Mouse (Mus musculus) neural tube, embryonic 15.5 days (tissue): ENCODE data around the gene Kcnh2. TPM values are rescaled to one million over a fixed set of nuclear protein-coding genes. Genes with fewer than 3 reads are reported as not detected.

Experiments
- ATAC-seq: fragments of 200-750 bp; cut with Nextera tagmentation; 2 replicates; pipeline ENCODE4 v1.8.0; 2017; ENCODE audit warnings: mild to moderate bottlenecking, moderate TSS enrichment, moderate library complexity; ENCODE audit not compliant: low FRiP score
- H3K27ac ChIP-seq: fragments of 300-500 bp; sonication (generic); replicated peaks from 2 replicates; pipeline ENCODE4 v1.5.1; 2015; ENCODE audit warnings: mild to moderate bottlenecking, inconsistent platforms
- H3K27me3 ChIP-seq: fragments of 300-500 bp; sonication (generic); replicated peaks from 2 replicates; pipeline ENCODE4 v1.6.1; 2015; ENCODE audit warnings: inconsistent platforms
- H3K36me3 ChIP-seq: fragments of 300-500 bp; sonication (generic); 2 replicates; pipeline ENCODE4 v1.6.1; 2015; ENCODE audit warnings: inconsistent platforms
- H3K4me1 ChIP-seq: fragments of 300-500 bp; sonication (generic); 2 replicates; pipeline ENCODE4 v1.6.1; 2015; ENCODE audit warnings: inconsistent platforms
- H3K4me2 ChIP-seq: fragments of 300-500 bp; sonication (generic); 2 replicates; pipeline ENCODE4 v1.6.1; 2015; ENCODE audit warnings: inconsistent platforms, mild to moderate bottlenecking, moderate library complexity
- H3K4me3 ChIP-seq: fragments of 300-500 bp; sonication (generic); replicated peaks from 2 replicates; pipeline ENCODE4 v1.5.1; 2015; ENCODE audit warnings: mild to moderate bottlenecking, inconsistent platforms
- H3K9ac ChIP-seq: fragments of 300-500 bp; sonication (generic); replicated peaks from 2 replicates; pipeline ENCODE4 v1.6.1; 2015; ENCODE audit warnings: mild to moderate bottlenecking, inconsistent platforms
- H3K9me3 ChIP-seq: fragments of 300-500 bp; sonication (generic); replicated peaks from 2 replicates; pipeline ENCODE4 v1.6.1; 2016; ENCODE audit warnings: inconsistent platforms
- WGBS: fragments of 180-500 bp; shearing (Covaris S2); methylation state at CpG from one replicate; pipeline ENCODE4 v1.1.7; 2015; ENCODE audit warnings: mixed read lengths; 5-methylcytosine and 5-hydroxymethylcytosine counted together
- polyA plus RNA-seq: library from polyadenylated mRNA; unstranded; fragments of >200 nt; fragmentation: Nextera tagmentation; extraction: Ambion mirVana; gene quantifications from 2 replicates; pipeline ENCODE4 v1.2.1, GENCODE M21; 2015

The Kcnh2 gene
- polyA plus RNA-seq, 1 experiment from 2014 or later = 18.2 TPM

- Histone ChIP-seq H3K9ac (no peak overlapping the region), H3K36me3 (no peaks in the 10 kb centered on the region), H3K27ac (no peak overlapping the region), H3K4me3 (no peak overlapping the region), H3K9me3 (no peaks in the 10 kb centered on the region), H3K27me3 (no peaks in the 10 kb centered on the region), H3K4me2 (no peak overlapping the region), H3K4me1 (no peaks in the 10 kb centered on the region)
- ATAC-seq = no peak
- WGBS = 69% methylated on average over 6 of the region's 6 CpGs
These were observed 22.8 kb upstream of the Kcnh2 start for GRCm38 (mm10) chr5:24374216-24374615.

DNA sequence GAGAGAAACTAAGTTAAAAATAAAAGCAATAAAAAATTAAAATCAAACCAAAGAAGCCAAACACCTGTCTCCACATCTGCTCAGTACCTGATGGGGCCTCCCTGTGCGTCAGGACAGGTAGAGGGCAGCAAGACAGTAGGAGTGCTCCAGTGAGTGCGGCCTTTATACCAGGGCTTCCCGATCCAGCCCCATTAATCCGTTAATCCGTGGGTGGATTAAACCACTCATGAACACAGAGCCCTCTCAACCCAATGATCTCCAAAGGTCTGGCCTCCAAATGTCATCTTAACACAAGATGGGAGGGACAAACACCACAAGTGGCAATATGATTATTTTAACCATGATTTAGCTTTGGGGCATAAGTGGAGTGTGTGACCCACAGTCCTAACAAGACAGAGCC is 22.4 kb upstream of the Kcnh2 start:
- Histone ChIP-seq H3K4me3 (no peak overlapping the region), H3K9me3 (no peaks in the 10 kb centered on the region), H3K36me3 (no peaks in the 10 kb centered on the region), H3K27me3 (no peaks in the 10 kb centered on the region), H3K27ac (no peak overlapping the region), H3K9ac (no peak overlapping the region), H3K4me1 (no peaks in the 10 kb centered on the region), H3K4me2 (no peak overlapping the region)
- 75% methylated on average over 5 of the region's 5 CpGs for WGBS
- ATAC-seq = no peak

GRCm38 (mm10) chr5:24369767-24370166 is 18.4 kb upstream of the Kcnh2 start:
- Histone ChIP-seq H3K36me3 (no peaks in the 10 kb centered on the region), H3K9ac (no peak overlapping the region), H3K27me3 (no peaks in the 10 kb centered on the region), H3K4me2 (no peak overlapping the region), H3K4me3 (no peak overlapping the region), H3K9me3 (no peaks in the 10 kb centered on the region), H3K27ac (no peak overlapping the region), H3K4me1 (no peaks in the 10 kb centered on the region)
- ATAC-seq = no peak
- 89% methylated on average over 9 of the region's 9 CpGs for WGBS

DNA sequence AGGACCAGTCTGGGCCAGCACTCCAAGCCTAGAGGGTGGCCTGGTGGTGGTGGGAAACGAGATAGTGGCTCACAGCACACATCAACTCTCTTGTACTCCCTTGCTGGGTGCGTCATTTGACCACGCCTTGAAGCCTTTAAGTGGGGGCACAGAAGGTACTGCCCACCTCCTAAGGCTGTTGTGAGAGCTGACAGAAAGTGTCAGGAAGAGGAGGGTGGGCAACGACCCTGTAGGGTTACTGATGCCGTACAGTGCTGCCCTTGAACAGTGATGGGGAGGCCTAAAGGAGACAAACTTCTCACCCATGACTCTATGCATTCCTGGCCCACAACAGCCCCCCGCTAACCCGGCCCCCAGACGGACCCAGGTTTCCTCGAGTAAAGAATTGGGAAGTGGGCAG is 15.0 kb upstream of the Kcnh2 start:
- no peak overlapping the region for H3K27ac ChIP-seq
- H3K4me2 ChIP-seq = no peak overlapping the region

DNA sequence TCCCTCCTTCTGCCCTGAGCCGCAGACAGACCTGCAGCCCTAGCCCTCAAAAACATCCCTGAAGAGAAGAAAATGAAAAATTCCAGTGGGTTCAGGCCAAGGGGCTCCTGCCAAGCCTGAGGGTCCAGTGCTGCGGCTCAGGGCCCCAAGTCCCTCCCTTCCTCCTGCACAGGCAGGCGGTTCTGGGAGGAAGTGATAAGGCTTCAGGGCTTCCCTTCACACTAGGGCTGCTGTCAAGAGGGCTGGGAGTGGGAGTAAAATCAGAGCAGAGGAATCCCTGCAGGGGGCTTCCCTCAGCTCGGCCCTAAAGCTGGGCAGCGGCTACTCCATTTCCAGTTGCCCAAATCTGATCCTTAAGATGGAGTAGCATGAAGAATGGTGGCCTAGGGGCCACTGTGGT is 14.1 kb upstream of the Kcnh2 start:
- Histone ChIP-seq H3K27ac (no peak overlapping the region), H3K4me1 (peaks cover 5% of the 10 kb centered on the region; the same call in 1 of the 2 replicates), H3K4me2 (no peak overlapping the region), H3K36me3 (no peaks in the 10 kb centered on the region), H3K4me3 (no peak overlapping the region), H3K9ac (no peak overlapping the region), H3K27me3 (no peaks in the 10 kb centered on the region), H3K9me3 (no peaks in the 10 kb centered on the region)
- no peak for ATAC-seq
- 48% methylated on average over 5 of the region's 5 CpGs for WGBS

More for the DNA sequence above, 15.0 kb upstream of the Kcnh2 start:
- Histone ChIP-seq H3K27me3 (no peaks in the 10 kb centered on the region), H3K9me3 (no peaks in the 10 kb centered on the region), H3K4me1 (no peaks in the 10 kb centered on the region), H3K4me3 (no peak overlapping the region), H3K36me3 (no peaks in the 10 kb centered on the region), H3K9ac (no peak overlapping the region)
- ATAC-seq = no peak
- WGBS = 85% methylated on average over 9 of the region's 9 CpGs

- H3K36me3 ChIP-seq = no peaks in the 10 kb centered on the region
- H3K9me3 ChIP-seq = no peaks in the 10 kb centered on the region
- H3K4me2 ChIP-seq = 0 out of 2 replicates have a peak overlapping the region, but pooled peaks have one; percentile 5
- peaks cover 6% of the 10 kb centered on the region; the same call in 1 of the 2 replicates for H3K4me1 ChIP-seq
- peak overlapping the region; percentile 18; the same call in 1 of the 2 replicates for H3K4me3 ChIP-seq
- no peaks in the 10 kb centered on the region for H3K27me3 ChIP-seq
- no peak overlapping the region for H3K9ac ChIP-seq
- no peak for ATAC-seq
- no peak overlapping the region for H3K27ac ChIP-seq
- WGBS = 84% methylated on average over 10 of the region's 10 CpGs
These were observed 13.6 kb upstream of the Kcnh2 start for GRCm38 (mm10) chr5:24364963-24365362.

GRCm38 (mm10) chr5:24364508-24364907 is 13.1 kb upstream of the Kcnh2 start, which contains the start of gene Nos3:
Nos3 (plus strand) TSS chr5:24364810.
- H3K36me3 ChIP-seq = no peaks in the 10 kb centered on the region
- H3K9ac ChIP-seq = no peak within 1 kb of the TSS
- no peak within 1 kb of the TSS for H3K27ac ChIP-seq
- H3K4me1 ChIP-seq = peaks cover 6% of the 10 kb centered on the region; the same call in 1 of the 2 replicates
- H3K27me3 ChIP-seq = no peaks in the 10 kb centered on the region
- H3K4me2 ChIP-seq = 0 out of 2 replicates have a peak within 1 kb of the TSS, but pooled peaks have one; percentile 5
- WGBS = 47% methylated on average over 12 of the region's 12 CpGs
- no peak for ATAC-seq
- peak within 1 kb of the TSS; percentile 18; the same call in 1 of the 2 replicates for H3K4me3 ChIP-seq
- no peaks in the 10 kb centered on the region for H3K9me3 ChIP-seq

DNA sequence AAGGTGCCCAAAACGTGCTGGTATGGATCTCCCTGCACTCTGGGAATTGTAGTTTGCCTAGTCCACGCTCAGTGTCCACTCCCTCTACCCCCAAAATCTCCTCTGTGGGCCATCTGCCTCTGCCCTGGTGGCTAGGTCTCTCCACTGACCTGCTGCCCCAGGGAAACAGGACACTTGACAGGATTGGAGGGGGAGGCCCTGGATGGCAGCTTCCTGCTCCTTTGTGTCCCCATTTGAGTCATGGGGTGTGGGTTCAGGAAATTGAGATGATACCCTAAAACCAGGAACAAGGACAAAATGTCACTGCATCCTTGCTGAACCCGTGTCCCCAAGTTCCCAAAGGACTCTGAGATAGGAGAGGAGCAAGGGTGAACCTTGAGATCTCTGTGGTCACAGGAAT is 12.7 kb upstream of the Kcnh2 start:
- no peak overlapping the region for H3K4me2 ChIP-seq
- H3K27me3 ChIP-seq = no peaks in the 10 kb centered on the region
- ATAC-seq = no peak
- H3K27ac ChIP-seq = no peak overlapping the region
- no peaks in the 10 kb centered on the region for H3K9me3 ChIP-seq
- H3K9ac ChIP-seq = no peak overlapping the region
- no peak overlapping the region for H3K4me3 ChIP-seq
- WGBS = 66% methylated on average over 3 of the region's 3 CpGs
- no peaks in the 10 kb centered on the region for H3K36me3 ChIP-seq
- H3K4me1 ChIP-seq = peaks cover 6% of the 10 kb centered on the region; the same call in 1 of the 2 replicates

GRCm38 (mm10) chr5:24363467-24363866 is 12.1 kb upstream of the Kcnh2 start:
- no peaks in the 10 kb centered on the region for H3K36me3 ChIP-seq
- WGBS = 85% methylated on average over 2 of the region's 2 CpGs

DNA sequence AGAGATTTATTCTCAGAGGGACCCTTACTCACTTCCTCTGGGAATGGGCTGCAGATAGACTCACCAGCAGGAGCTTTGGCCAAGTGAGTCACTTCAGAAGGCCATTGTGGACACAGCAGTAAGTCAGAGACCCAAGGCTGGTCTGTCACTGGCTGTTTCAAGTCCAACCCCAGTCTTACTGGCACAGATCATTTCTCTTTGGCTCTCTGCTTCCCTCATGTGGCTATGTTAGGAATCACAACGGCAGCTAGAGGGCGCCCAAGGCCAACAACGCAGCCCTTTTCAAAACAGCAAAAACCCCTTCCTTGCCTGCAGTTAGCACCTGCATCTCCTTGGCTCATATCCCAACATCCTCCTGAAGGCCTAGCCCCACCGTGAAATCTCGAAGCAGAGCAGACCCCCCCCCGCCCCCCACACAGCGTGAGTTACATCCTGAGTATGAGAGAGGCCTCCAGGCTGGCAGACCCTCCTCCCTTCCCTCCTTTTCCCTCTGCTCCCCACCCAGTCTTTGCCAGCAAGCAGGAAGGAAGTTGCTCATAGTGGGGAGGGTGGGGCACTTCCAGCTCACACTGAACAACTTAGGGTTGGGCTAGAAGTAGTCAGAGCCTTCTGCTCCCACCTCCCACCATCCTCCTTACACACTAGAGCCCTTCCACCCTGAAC is 9.5 kb upstream of the Kcnh2 start:
- no peak overlapping the region for H3K4me2 ChIP-seq
- H3K4me3 ChIP-seq = no peak overlapping the region
- no peaks in the 10 kb centered on the region for H3K27me3 ChIP-seq
- peak; percentile 75 for ATAC-seq
- peaks cover 6% of the 10 kb centered on the region; the same call in 1 of the 2 replicates for H3K4me1 ChIP-seq
- WGBS = 0% methylated on average over 7 of the region's 7 CpGs
- H3K36me3 ChIP-seq = no peaks in the 10 kb centered on the region
- H3K27ac ChIP-seq = peak overlapping the region; percentile 41; the same call in 1 of the 2 replicates
- H3K9me3 ChIP-seq = no peaks in the 10 kb centered on the region
- no peak overlapping the region for H3K9ac ChIP-seq

More at GRCm38 (mm10) chr5:24363467-24363866, 12.1 kb upstream of the Kcnh2 start:
- Histone ChIP-seq H3K4me3 (no peak overlapping the region), H3K27me3 (no peaks in the 10 kb centered on the region), H3K27ac (no peak overlapping the region), H3K9me3 (no peaks in the 10 kb centered on the region), H3K4me1 (peaks cover 6% of the 10 kb centered on the region; the same call in 1 of the 2 replicates), H3K4me2 (no peak overlapping the region), H3K9ac (no peak overlapping the region)
- no peak for ATAC-seq

GRCm38 (mm10) chr5:24357461-24357860 is 6.1 kb upstream of the Kcnh2 start:
- 16% methylated on average over 7 of the region's 7 CpGs for WGBS
- Histone ChIP-seq H3K36me3 (no peaks in the 10 kb centered on the region), H3K9ac (no peak overlapping the region), H3K9me3 (no peaks in the 10 kb centered on the region), H3K4me3 (no peak overlapping the region), H3K4me2 (no peak overlapping the region), H3K27me3 (no peaks in the 10 kb centered on the region), H3K4me1 (peaks cover 21% of the 10 kb centered on the region), H3K27ac (no peak overlapping the region)
- no peak for ATAC-seq

DNA sequence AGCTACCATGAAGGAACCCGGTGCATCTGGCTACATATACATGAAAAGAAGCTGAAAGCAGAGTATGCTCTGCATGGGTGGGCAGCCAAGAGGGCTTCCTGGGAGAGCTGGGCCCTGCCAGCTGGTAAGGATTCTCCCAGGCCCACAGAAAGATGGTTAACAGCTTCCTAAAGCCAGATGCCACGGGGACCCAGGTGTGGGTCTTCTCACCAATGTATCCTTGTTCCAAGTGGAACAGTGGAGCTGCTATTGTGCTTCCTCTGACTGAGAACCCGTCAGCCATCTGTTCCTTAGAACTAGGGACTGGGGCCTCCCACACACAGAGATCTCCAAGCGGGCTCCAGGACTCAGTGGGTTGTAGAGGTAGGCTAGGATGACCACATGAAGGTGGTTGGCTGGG is 5.4 kb upstream of the Kcnh2 start:
- WGBS = 50% methylated on average over 4 of the region's 4 CpGs
- H3K4me2 ChIP-seq = no peak overlapping the region
- no peaks in the 10 kb centered on the region for H3K36me3 ChIP-seq
- H3K4me1 ChIP-seq = peaks cover 27% of the 10 kb centered on the region
- no peaks in the 10 kb centered on the region for H3K27me3 ChIP-seq
- H3K4me3 ChIP-seq = no peak overlapping the region
- H3K9ac ChIP-seq = no peak overlapping the region
- ATAC-seq = no peak
- no peaks in the 10 kb centered on the region for H3K9me3 ChIP-seq
- no peak overlapping the region for H3K27ac ChIP-seq
